Mouse (Mus musculus) forebrain, embryonic 16.5 days (tissue): ENCODE measurements around the gene Tmem121b. TPM values are rescaled to one million over a fixed set of nuclear protein-coding genes. Genes with fewer than 3 reads are reported as not detected.

ENCODE experiments used
- ATAC-seq: fragments of 200-750 bp; cut with Nextera tagmentation; 2 replicates; pipeline ENCODE4 v1.8.0; 2017; ENCODE audit warnings: mild to moderate bottlenecking, moderate library complexity
- H3K27ac ChIP-seq: fragments of 300-500 bp; sonication (generic); 2 replicates; pipeline ENCODE4 v1.5.1; 2014; ENCODE audit warnings: low read length, control low read depth
- H3K27me3 ChIP-seq: fragments of 300-500 bp; sonication (generic); replicated peaks from 2 replicates; pipeline ENCODE4 v1.6.1; 2014; ENCODE audit warnings: low read length; ENCODE audit not compliant: control insufficient read depth, insufficient read depth
- H3K36me3 ChIP-seq: fragments of 300-500 bp; sonication (generic); 2 replicates; pipeline ENCODE4 v1.6.1; 2014; ENCODE audit not compliant: control insufficient read depth, insufficient read depth
- H3K4me1 ChIP-seq: fragments of 300-500 bp; sonication (generic); replicated peaks from 2 replicates; pipeline ENCODE4 v1.6.1; 2014; ENCODE audit warnings: low read length; ENCODE audit not compliant: control insufficient read depth, insufficient read depth
- H3K4me2 ChIP-seq: fragments of 300-500 bp; sonication (generic); 2 replicates; pipeline ENCODE4 v1.6.1; 2014; ENCODE audit warnings: mild to moderate bottlenecking, low read length, control low read depth
- H3K4me3 ChIP-seq: fragments of 300-500 bp; sonication (generic); replicated peaks from 2 replicates; pipeline ENCODE4 v1.5.1; 2014; ENCODE audit warnings: mild to moderate bottlenecking, low read length, control low read depth
- H3K9ac ChIP-seq: fragments of 300-500 bp; sonication (generic); replicated peaks from 2 replicates; pipeline ENCODE4 v1.6.1; 2014; ENCODE audit warnings: low read depth, low read length, control low read depth
- H3K9me3 ChIP-seq: fragments of 300-500 bp; sonication (generic); 2 replicates; pipeline ENCODE4 v1.6.1; 2016; ENCODE audit warnings: low read length; ENCODE audit not compliant: control insufficient read depth
- WGBS: fragments of 180-500 bp; shearing (Covaris S2); extraction: QIAGEN DNeasy Blood & Tissue Kit; methylation state at CpG from one replicate; pipeline ENCODE4 v1.1.7; 2014; 5-methylcytosine and 5-hydroxymethylcytosine counted together
- polyA plus RNA-seq: library from polyadenylated mRNA; unstranded; fragments of >200 nt; fragmentation: Nextera tagmentation; extraction: Ambion mirVana; gene quantifications from 2 replicates; pipeline ENCODE4 v1.2.1, GENCODE M21; 2015

The Tmem121b gene
- polyA plus RNA-seq, 1 experiment from 2014 or later, result 3.5 TPM

DNA sequence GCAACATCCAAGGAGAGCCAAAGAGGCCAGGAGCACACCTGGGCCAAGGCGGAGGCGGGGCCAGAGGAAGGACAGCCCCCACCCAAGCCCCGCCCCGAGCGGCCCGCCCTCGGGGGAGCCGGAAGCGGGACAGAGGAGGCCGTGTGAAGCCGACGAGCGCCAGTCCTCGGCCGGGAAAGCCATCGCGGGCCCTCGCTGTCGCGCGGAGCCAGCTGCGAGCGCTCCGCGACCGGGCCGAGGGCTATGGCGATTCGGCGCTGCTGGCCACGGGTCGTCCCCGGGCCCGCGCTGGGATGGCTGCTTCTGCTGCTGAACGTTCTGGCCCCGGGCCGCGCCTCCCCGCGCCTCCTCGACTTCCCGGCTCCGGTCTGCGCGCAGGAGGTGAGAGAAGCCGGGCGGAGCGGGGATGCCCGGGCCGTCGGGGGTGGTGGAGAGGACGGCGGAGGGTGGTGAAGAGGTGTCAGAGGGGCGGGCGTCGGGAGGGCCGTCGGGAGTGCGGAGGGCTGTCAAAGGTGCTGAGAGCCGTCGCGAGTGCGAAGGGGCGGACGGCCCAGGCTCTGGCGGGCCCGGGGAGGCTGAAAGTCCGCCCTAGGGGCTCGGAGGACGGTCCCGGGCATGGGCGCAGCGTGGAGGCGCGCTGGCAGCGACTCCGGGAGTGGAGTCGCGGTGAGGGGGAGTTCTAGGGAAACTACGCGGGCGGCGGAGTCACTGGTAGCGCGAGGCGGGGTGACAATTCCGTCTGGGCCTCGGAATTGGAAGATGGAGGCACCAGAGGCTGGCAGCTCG lies 30.3 kb downstream of the Tmem121b start, which contains the start of gene Il17ra:
TSS of gene Il17ra (plus strand) at position 162 of the 786 bp plus-strand sequence.
- peaks cover 14% of the 10 kb centered on the region for H3K4me1 ChIP-seq
- H3K4me3 ChIP-seq, result peak within 1 kb of the TSS; percentile 64
- peak; percentile 83 for ATAC-seq
- peaks cover 10% of the 10 kb centered on the region for H3K27me3 ChIP-seq
- peak within 1 kb of the TSS; percentile 65 for H3K9ac ChIP-seq
- no peak within 1 kb of the TSS for H3K27ac ChIP-seq
- WGBS, result under 1% methylated on average over 77 of the region's 90 CpGs
- peak within 1 kb of the TSS; percentile 64 for H3K4me2 ChIP-seq
- no peaks in the 10 kb centered on the region for H3K9me3 ChIP-seq
- H3K36me3 ChIP-seq, result no peaks in the 10 kb centered on the region

DNA sequence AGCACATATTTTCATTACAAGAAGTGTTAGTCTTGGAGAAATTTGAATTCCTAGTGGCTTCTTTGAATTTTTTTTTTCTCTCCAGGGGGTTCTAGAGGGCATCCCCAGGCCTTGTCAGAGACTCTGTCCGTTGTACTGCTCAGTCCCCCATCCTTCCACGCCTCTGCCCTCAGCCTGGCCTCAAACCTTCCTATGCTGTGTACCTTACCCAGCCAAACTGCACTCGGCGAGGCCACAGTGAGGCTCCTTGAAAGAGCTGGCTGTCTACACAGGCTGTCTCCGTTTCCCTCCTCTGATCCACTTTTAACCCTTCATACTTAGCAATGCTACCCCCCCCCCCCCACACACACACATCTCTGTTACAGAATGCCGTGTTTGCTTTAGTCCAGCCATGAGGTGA lies 31.4 kb downstream of the Tmem121b start:
- Histone ChIP-seq H3K9ac (no peak overlapping the region), H3K9me3 (no peaks in the 10 kb centered on the region), H3K4me1 (peaks cover 14% of the 10 kb centered on the region), H3K27me3 (peaks cover 10% of the 10 kb centered on the region), H3K4me2 (no peak overlapping the region), H3K4me3 (no peak overlapping the region), H3K36me3 (no peaks in the 10 kb centered on the region), H3K27ac (no peak overlapping the region)
- 49% methylated on average over 6 of the region's 6 CpGs for WGBS
- no peak for ATAC-seq

DNA sequence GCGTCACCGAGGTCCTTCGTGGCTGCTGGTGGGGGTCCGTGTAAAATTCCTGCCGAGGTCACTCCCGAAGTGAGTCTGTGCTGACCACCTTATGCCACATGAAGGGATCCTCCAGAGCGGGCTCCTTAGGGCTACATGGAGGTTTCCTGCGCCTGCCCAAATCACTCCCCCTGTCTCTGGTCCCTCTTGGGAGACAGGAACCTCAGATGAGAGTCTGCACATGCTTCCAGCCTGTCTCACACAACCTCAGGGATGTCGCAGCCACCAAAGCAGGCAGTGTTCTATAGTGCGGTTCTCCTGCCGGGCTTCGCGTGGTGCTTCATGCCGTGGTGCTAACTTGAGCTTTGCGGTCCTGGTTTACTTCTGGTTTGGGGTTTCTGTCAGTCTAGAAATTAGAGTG lies 32.4 kb downstream of the Tmem121b start:
- Histone ChIP-seq H3K36me3 (no peaks in the 10 kb centered on the region), H3K27me3 (peaks cover 10% of the 10 kb centered on the region), H3K4me3 (no peak overlapping the region), H3K9ac (no peak overlapping the region), H3K4me1 (peaks cover 14% of the 10 kb centered on the region), H3K27ac (no peak overlapping the region), H3K9me3 (no peaks in the 10 kb centered on the region), H3K4me2 (no peak overlapping the region)
- ATAC-seq, result no peak
- WGBS, result 73% methylated on average over 15 of the region's 15 CpGs

- 92% methylated on average over 5 of the region's 5 CpGs for WGBS
- H3K4me1 ChIP-seq, result no peaks in the 10 kb centered on the region
- no peak overlapping the region for H3K27ac ChIP-seq
- no peak overlapping the region for H3K4me3 ChIP-seq
- no peaks in the 10 kb centered on the region; the same call in 1 of the 2 replicates for H3K27me3 ChIP-seq
- no peaks in the 10 kb centered on the region for H3K9me3 ChIP-seq
- ATAC-seq, result no peak
- H3K9ac ChIP-seq, result no peak overlapping the region
- no peak overlapping the region for H3K4me2 ChIP-seq
- H3K36me3 ChIP-seq, result no peaks in the 10 kb centered on the region
These were observed 35.9 kb downstream of the Tmem121b start for GRCm38 (mm10) chr6:120457751-120458150.

GRCm38 (mm10) chr6:120457074-120457473 lies 36.5 kb downstream of the Tmem121b start:
- Histone ChIP-seq H3K27ac (no peak overlapping the region), H3K4me2 (no peak overlapping the region), H3K9ac (no peak overlapping the region), H3K27me3 (no peaks in the 10 kb centered on the region), H3K9me3 (no peaks in the 10 kb centered on the region), H3K36me3 (no peaks in the 10 kb centered on the region), H3K4me1 (no peaks in the 10 kb centered on the region), H3K4me3 (no peak overlapping the region)
- ATAC-seq, result no peak
- 71% methylated on average over 7 of the region's 7 CpGs for WGBS

DNA sequence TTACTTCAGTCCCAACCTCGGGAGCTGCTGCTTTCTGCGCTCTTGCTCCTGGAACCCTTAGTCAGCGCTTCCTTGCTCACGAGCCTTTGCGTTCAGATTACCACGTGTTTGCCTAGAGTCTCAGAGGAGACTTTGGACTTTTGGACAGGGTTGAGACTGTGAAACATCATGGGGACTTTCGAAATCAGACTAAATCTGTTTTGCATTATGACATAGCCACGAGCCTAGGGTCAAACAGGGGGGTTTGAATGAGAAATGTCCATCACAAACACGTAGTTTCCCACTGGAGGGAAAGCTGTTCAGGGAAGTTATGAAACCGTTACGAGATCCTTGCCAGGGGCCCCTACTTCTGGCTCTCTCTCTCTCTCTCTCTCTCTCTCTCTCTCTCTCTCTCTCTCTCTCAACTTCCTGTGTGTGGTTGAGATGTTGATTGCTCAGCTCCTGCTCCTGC lies 39.0 kb downstream of the Tmem121b start:
- no peaks in the 10 kb centered on the region for H3K9me3 ChIP-seq
- H3K4me2 ChIP-seq, result no peak overlapping the region
- H3K36me3 ChIP-seq, result no peaks in the 10 kb centered on the region
- H3K9ac ChIP-seq, result no peak overlapping the region
- WGBS, result 75% methylated on average over 11 of the region's 11 CpGs
- no peaks in the 10 kb centered on the region for H3K27me3 ChIP-seq
- ATAC-seq, result no peak
- no peak overlapping the region for H3K27ac ChIP-seq
- H3K4me1 ChIP-seq, result no peaks in the 10 kb centered on the region
- H3K4me3 ChIP-seq, result no peak overlapping the region

DNA sequence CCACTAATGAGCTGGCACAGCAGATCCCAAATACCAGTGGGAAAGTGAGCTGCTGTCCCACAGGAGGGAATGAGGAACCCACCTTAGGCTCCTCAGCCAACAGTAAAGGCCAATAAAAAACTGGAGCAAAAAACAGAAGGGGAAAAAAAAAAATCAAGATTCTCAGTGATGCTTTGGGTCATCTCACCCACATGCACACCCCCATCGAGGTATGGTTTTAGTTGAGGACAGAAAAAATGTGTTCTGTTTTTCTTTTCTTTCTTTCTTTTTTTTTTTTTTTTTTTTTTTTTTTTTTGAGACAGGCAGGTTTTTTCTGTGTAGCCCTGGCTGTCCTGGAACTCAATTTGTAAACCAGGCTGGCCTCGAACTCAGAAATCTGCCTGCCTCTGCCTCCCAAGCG lies 40.1 kb downstream of the Tmem121b start:
- Histone ChIP-seq H3K27me3 (no peaks in the 10 kb centered on the region), H3K36me3 (no peaks in the 10 kb centered on the region), H3K4me1 (no peaks in the 10 kb centered on the region), H3K4me2 (no peak overlapping the region), H3K4me3 (no peak overlapping the region), H3K27ac (no peak overlapping the region), H3K9me3 (no peaks in the 10 kb centered on the region), H3K9ac (no peak overlapping the region)
- no peak for ATAC-seq
- WGBS, result 91% methylated on average over 3 of the region's 3 CpGs

GRCm38 (mm10) chr6:120453103-120453445 lies 40.5 kb downstream of the Tmem121b start:
- H3K9me3 ChIP-seq, result no peaks in the 10 kb centered on the region
- no peak for ATAC-seq
- no peaks in the 10 kb centered on the region for H3K4me1 ChIP-seq
- no peak overlapping the region for H3K4me2 ChIP-seq
- H3K27ac ChIP-seq, result no peak overlapping the region
- WGBS, result 86% methylated on average over 5 of the region's 5 CpGs
- H3K27me3 ChIP-seq, result no peaks in the 10 kb centered on the region
- H3K4me3 ChIP-seq, result no peak overlapping the region
- no peaks in the 10 kb centered on the region for H3K36me3 ChIP-seq
- H3K9ac ChIP-seq, result no peak overlapping the region

DNA sequence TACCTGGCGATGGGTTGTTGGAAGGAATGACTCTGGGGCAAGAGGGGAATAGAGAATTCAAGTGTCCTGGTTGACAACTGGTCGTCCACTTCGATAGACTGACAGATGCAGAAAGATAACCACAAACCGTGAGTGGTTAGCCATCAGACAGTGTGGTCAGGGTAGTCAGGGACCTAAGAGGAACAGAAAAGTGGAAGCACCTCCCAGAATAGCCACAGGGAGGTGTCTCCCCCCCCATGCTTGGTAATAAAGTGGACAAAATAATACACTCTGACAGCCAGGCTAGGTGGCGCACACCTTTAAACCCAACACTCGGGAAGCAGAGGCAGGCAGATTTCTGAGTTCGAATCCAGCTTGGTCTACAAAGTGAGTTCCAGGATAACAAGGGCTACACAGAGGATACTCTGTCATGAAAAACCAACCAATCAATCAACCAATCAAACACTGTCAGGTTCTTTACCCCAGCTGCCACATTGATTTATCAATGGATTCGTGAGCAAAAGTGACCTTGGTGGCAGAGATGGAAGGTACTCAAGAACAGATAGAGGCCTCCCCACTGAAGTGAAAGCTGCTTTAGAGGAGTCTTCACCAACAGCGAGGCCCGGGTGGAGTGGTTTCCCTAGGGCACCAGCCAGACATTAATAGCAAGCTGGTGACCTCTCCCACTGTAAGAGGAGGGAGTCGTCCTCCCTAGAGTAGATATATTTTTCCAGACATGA lies 41.1 kb downstream of the Tmem121b start:
- Histone ChIP-seq H3K4me3 (no peak overlapping the region), H3K27ac (no peak overlapping the region), H3K4me1 (no peaks in the 10 kb centered on the region), H3K27me3 (no peaks in the 10 kb centered on the region), H3K4me2 (no peak overlapping the region), H3K9me3 (no peaks in the 10 kb centered on the region), H3K36me3 (no peaks in the 10 kb centered on the region), H3K9ac (no peak overlapping the region)
- WGBS, result 94% methylated on average over 11 of the region's 11 CpGs
- no peak for ATAC-seq
